Mouse (Mus musculus): ENCODE measurements around the gene Acot12. TPM values are rescaled to one million over a fixed set of nuclear protein-coding genes. Genes with fewer than 3 reads are reported as not detected.

Acot12 gene
- polyA plus RNA-seq, 1 experiment from 2014 or later, result 0.34 TPM

- H3K36me3 ChIP-seq (ENCODE audit: control insufficient read depth, insufficient read depth, low read length), result no peaks in the 10 kb centered on the region
- no peak overlapping the region for H3K4me3 ChIP-seq (replicated peaks; ENCODE audit: low read length)
- H3K27ac ChIP-seq (ENCODE audit: low read length), result no peak overlapping the region
- H3K27me3 ChIP-seq (ENCODE audit: control insufficient read depth, insufficient read depth, low read length), result no peaks in the 10 kb centered on the region
- no peaks in the 10 kb centered on the region for H3K9me3 ChIP-seq (replicated peaks; ENCODE audit: control insufficient read depth, low read length)
- no peak overlapping the region for H3K9ac ChIP-seq (ENCODE audit: low read length)
- H3K4me2 ChIP-seq (ENCODE audit: low read depth, low read length), result no peak overlapping the region
- ATAC-seq (ENCODE audit: insufficient read depth, low FRiP score), result no peak
- WGBS, result 74% methylated on average over 3 of the region's 3 CpGs
- no peaks in the 10 kb centered on the region for H3K4me1 ChIP-seq (ENCODE audit: control insufficient read depth, insufficient read depth, low read length)
These were observed 17.1 kb upstream of the Acot12 start for GRCm38 (mm10) chr13:91724211-91724610.

GRCm38 (mm10) chr13:91725130-91725529 is 16.2 kb upstream of the Acot12 start:
- 68% methylated on average over 3 of the region's 3 CpGs for WGBS
- Histone ChIP-seq H3K9ac (ENCODE audit: low read length) (no peak overlapping the region), H3K27ac (ENCODE audit: low read length) (no peak overlapping the region), H3K27me3 (ENCODE audit: control insufficient read depth, insufficient read depth, low read length) (no peaks in the 10 kb centered on the region), H3K4me1 (ENCODE audit: control insufficient read depth, insufficient read depth, low read length) (no peaks in the 10 kb centered on the region), H3K4me2 (ENCODE audit: low read depth, low read length) (no peak overlapping the region), H3K36me3 (ENCODE audit: control insufficient read depth, insufficient read depth, low read length) (no peaks in the 10 kb centered on the region), H3K9me3 (replicated peaks; ENCODE audit: control insufficient read depth, low read length) (no peaks in the 10 kb centered on the region), H3K4me3 (replicated peaks; ENCODE audit: low read length) (no peak overlapping the region)
- no peak for ATAC-seq (ENCODE audit: insufficient read depth, low FRiP score)

GRCm38 (mm10) chr13:91727899-91728298 is 13.4 kb upstream of the Acot12 start:
- ATAC-seq (ENCODE audit: insufficient read depth, low FRiP score), result no peak
- no peaks in the 10 kb centered on the region for H3K27me3 ChIP-seq (ENCODE audit: control insufficient read depth, insufficient read depth, low read length)
- H3K4me3 ChIP-seq (replicated peaks; ENCODE audit: low read length), result no peak overlapping the region
- H3K4me1 ChIP-seq (ENCODE audit: control insufficient read depth, insufficient read depth, low read length), result no peaks in the 10 kb centered on the region
- no peaks in the 10 kb centered on the region for H3K36me3 ChIP-seq (ENCODE audit: control insufficient read depth, insufficient read depth, low read length)
- no peak overlapping the region for H3K9ac ChIP-seq (ENCODE audit: low read length)
- H3K27ac ChIP-seq (ENCODE audit: low read length), result no peak overlapping the region
- no peak overlapping the region for H3K4me2 ChIP-seq (ENCODE audit: low read depth, low read length)
- H3K9me3 ChIP-seq (replicated peaks; ENCODE audit: control insufficient read depth, low read length), result no peaks in the 10 kb centered on the region

- Histone ChIP-seq H3K4me3 (replicated peaks; ENCODE audit: low read length) (no peak overlapping the region), H3K9me3 (replicated peaks; ENCODE audit: control insufficient read depth, low read length) (no peaks in the 10 kb centered on the region), H3K9ac (ENCODE audit: low read length) (no peak overlapping the region), H3K36me3 (ENCODE audit: control insufficient read depth, insufficient read depth, low read length) (no peaks in the 10 kb centered on the region), H3K27me3 (ENCODE audit: control insufficient read depth, insufficient read depth, low read length) (peaks cover 5% of the 10 kb centered on the region), H3K27ac (ENCODE audit: low read length) (no peak overlapping the region), H3K4me2 (ENCODE audit: low read depth, low read length) (no peak overlapping the region), H3K4me1 (ENCODE audit: control insufficient read depth, insufficient read depth, low read length) (peaks cover 7% of the 10 kb centered on the region; the same call in 1 of the 2 replicates)
- 92% methylated on average over 1 of the region's 1 CpGs for WGBS
- ATAC-seq (ENCODE audit: insufficient read depth, low FRiP score), result no peak
These were observed 4.1 kb upstream of the Acot12 start for GRCm38 (mm10) chr13:91737191-91737590.

- Histone ChIP-seq H3K27me3 (ENCODE audit: control insufficient read depth, insufficient read depth, low read length) (peaks cover 5% of the 10 kb centered on the region), H3K4me1 (ENCODE audit: control insufficient read depth, insufficient read depth, low read length) (peaks cover 7% of the 10 kb centered on the region; the same call in 1 of the 2 replicates), H3K9me3 (replicated peaks; ENCODE audit: control insufficient read depth, low read length) (no peaks in the 10 kb centered on the region), H3K36me3 (ENCODE audit: control insufficient read depth, insufficient read depth, low read length) (no peaks in the 10 kb centered on the region), H3K4me2 (ENCODE audit: low read depth, low read length) (peak overlapping the region; percentile 83), H3K27ac (ENCODE audit: low read length) (no peak overlapping the region), H3K9ac (ENCODE audit: low read length) (no peak overlapping the region), H3K4me3 (replicated peaks; ENCODE audit: low read length) (peak overlapping the region; percentile 48)
- no peak for ATAC-seq (ENCODE audit: insufficient read depth, low FRiP score)
- WGBS, result 58% methylated on average over 6 of the region's 6 CpGs
These were observed 461 bp upstream of the Acot12 start for GRCm38 (mm10) chr13:91740851-91741250.

- H3K4me1 ChIP-seq (ENCODE audit: control insufficient read depth, insufficient read depth, low read length), result peaks cover 7% of the 10 kb centered on the region; the same call in 1 of the 2 replicates
- no peak overlapping the region for H3K4me2 ChIP-seq (ENCODE audit: low read depth, low read length)
- H3K9ac ChIP-seq (ENCODE audit: low read length), result no peak overlapping the region
- H3K36me3 ChIP-seq (ENCODE audit: control insufficient read depth, insufficient read depth, low read length), result no peaks in the 10 kb centered on the region
- no peak overlapping the region for H3K27ac ChIP-seq (ENCODE audit: low read length)
- no peak for ATAC-seq (ENCODE audit: insufficient read depth, low FRiP score)
- H3K9me3 ChIP-seq (replicated peaks; ENCODE audit: control insufficient read depth, low read length), result no peaks in the 10 kb centered on the region
- no peak overlapping the region for H3K4me3 ChIP-seq (replicated peaks; ENCODE audit: low read length)
- H3K27me3 ChIP-seq (ENCODE audit: control insufficient read depth, insufficient read depth, low read length), result peaks cover 5% of the 10 kb centered on the region
- 88% methylated on average over 3 of the region's 3 CpGs for WGBS
These were observed 1.9 kb downstream of the Acot12 start for GRCm38 (mm10) chr13:91743180-91743579.

GRCm38 (mm10) chr13:91746470-91746869 is 5.2 kb downstream of the Acot12 start:
- ATAC-seq (ENCODE audit: insufficient read depth, low FRiP score), result no peak
- Histone ChIP-seq H3K27ac (ENCODE audit: low read length) (no peak overlapping the region), H3K4me3 (replicated peaks; ENCODE audit: low read length) (no peak overlapping the region), H3K9ac (ENCODE audit: low read length) (no peak overlapping the region), H3K4me2 (ENCODE audit: low read depth, low read length) (no peak overlapping the region), H3K4me1 (ENCODE audit: control insufficient read depth, insufficient read depth, low read length) (0 out of 2 replicates have a peak, but pooled peaks cover 2% of the 10 kb centered on the region), H3K9me3 (replicated peaks; ENCODE audit: control insufficient read depth, low read length) (no peaks in the 10 kb centered on the region), H3K27me3 (ENCODE audit: control insufficient read depth, insufficient read depth, low read length) (peaks cover 2% of the 10 kb centered on the region), H3K36me3 (ENCODE audit: control insufficient read depth, insufficient read depth, low read length) (no peaks in the 10 kb centered on the region)
- 79% methylated on average over 5 of the region's 5 CpGs for WGBS

GRCm38 (mm10) chr13:91748401-91748800 is 7.1 kb downstream of the Acot12 start:
- Histone ChIP-seq H3K27ac (ENCODE audit: low read length) (no peak overlapping the region), H3K27me3 (ENCODE audit: control insufficient read depth, insufficient read depth, low read length) (no peaks in the 10 kb centered on the region), H3K9me3 (replicated peaks; ENCODE audit: control insufficient read depth, low read length) (no peaks in the 10 kb centered on the region), H3K9ac (ENCODE audit: low read length) (no peak overlapping the region), H3K4me2 (ENCODE audit: low read depth, low read length) (no peak overlapping the region), H3K4me3 (replicated peaks; ENCODE audit: low read length) (no peak overlapping the region), H3K4me1 (ENCODE audit: control insufficient read depth, insufficient read depth, low read length) (no peaks in the 10 kb centered on the region), H3K36me3 (ENCODE audit: control insufficient read depth, insufficient read depth, low read length) (no peaks in the 10 kb centered on the region)
- 86% methylated on average over 2 of the region's 2 CpGs for WGBS
- no peak for ATAC-seq (ENCODE audit: insufficient read depth, low FRiP score)

GRCm38 (mm10) chr13:91749981-91750380 is 8.7 kb downstream of the Acot12 start:
- no peaks in the 10 kb centered on the region for H3K4me1 ChIP-seq (ENCODE audit: control insufficient read depth, insufficient read depth, low read length)
- H3K4me3 ChIP-seq (replicated peaks; ENCODE audit: low read length), result no peak overlapping the region
- no peaks in the 10 kb centered on the region for H3K27me3 ChIP-seq (ENCODE audit: control insufficient read depth, insufficient read depth, low read length)
- H3K4me2 ChIP-seq (ENCODE audit: low read depth, low read length), result no peak overlapping the region
- no peak for ATAC-seq (ENCODE audit: insufficient read depth, low FRiP score)
- no peak overlapping the region for H3K27ac ChIP-seq (ENCODE audit: low read length)
- no peaks in the 10 kb centered on the region for H3K9me3 ChIP-seq (replicated peaks; ENCODE audit: control insufficient read depth, low read length)
- 74% methylated on average over 4 of the region's 4 CpGs for WGBS
- no peak overlapping the region for H3K9ac ChIP-seq (ENCODE audit: low read length)
- no peaks in the 10 kb centered on the region for H3K36me3 ChIP-seq (ENCODE audit: control insufficient read depth, insufficient read depth, low read length)

- WGBS, result 58% methylated on average over 4 of the region's 4 CpGs
- Histone ChIP-seq H3K36me3 (ENCODE audit: control insufficient read depth, insufficient read depth, low read length) (no peaks in the 10 kb centered on the region), H3K4me1 (ENCODE audit: control insufficient read depth, insufficient read depth, low read length) (no peaks in the 10 kb centered on the region), H3K27ac (ENCODE audit: low read length) (no peak overlapping the region), H3K9ac (ENCODE audit: low read length) (no peak overlapping the region), H3K4me3 (replicated peaks; ENCODE audit: low read length) (no peak overlapping the region), H3K9me3 (replicated peaks; ENCODE audit: control insufficient read depth, low read length) (no peaks in the 10 kb centered on the region), H3K4me2 (ENCODE audit: low read depth, low read length) (no peak overlapping the region), H3K27me3 (ENCODE audit: control insufficient read depth, insufficient read depth, low read length) (no peaks in the 10 kb centered on the region)
- ATAC-seq (ENCODE audit: insufficient read depth, low FRiP score), result no peak
These were observed 12.4 kb downstream of the Acot12 start for GRCm38 (mm10) chr13:91753724-91754123.
